Mouse (Mus musculus) kidney, postnatal 0 days (tissue): ENCODE measurements at regions not wholly inside any gene's neighbourhood (a gene's known extent, or its start where the extent isn't known, plus 50 kb on each side); places are given as distances from the start of the nearest gene placed in this dataset.
A peak's percentile ranks its signal among the peaks of the same experiment; 100 is the strongest.

ENCODE experiments used
- ATAC-seq: fragments of 200-750 bp; cut with Nextera tagmentation; replicated peaks from 2 replicates; pipeline ENCODE4 v1.8.0; 2017; ENCODE audit warnings: low read depth, moderate number of reproducible peaks, moderate TSS enrichment, moderate library complexity; ENCODE audit not compliant: low FRiP score
- DNase-seq: peaks from one replicate; pipeline ENCODE4 v3.0.0-alpha.2; 2016; ENCODE audit warnings: low spot score
- H3K27ac ChIP-seq: fragments of 300-500 bp; sonication (generic); 2 replicates; pipeline ENCODE4 v1.5.1; 2014; ENCODE audit warnings: mild to moderate bottlenecking
- H3K27me3 ChIP-seq: fragments of 300-500 bp; sonication (generic); 2 replicates; pipeline ENCODE4 v1.6.1; 2014; ENCODE audit warnings: low read length, mixed read lengths; ENCODE audit not compliant: insufficient read depth
- H3K36me3 ChIP-seq: fragments of 300-500 bp; sonication (generic); 2 replicates; pipeline ENCODE4 v1.6.1; 2014; ENCODE audit warnings: low read length, mixed read lengths; ENCODE audit not compliant: insufficient read depth
- H3K4me1 ChIP-seq: fragments of 300-500 bp; sonication (generic); replicated peaks from 2 replicates; pipeline ENCODE4 v1.6.1; 2014; ENCODE audit warnings: antibody characterized with exemption, low read length, mixed read lengths; ENCODE audit not compliant: insufficient read depth
- H3K4me2 ChIP-seq: fragments of 300-500 bp; sonication (generic); 2 replicates; pipeline ENCODE4 v1.6.1; 2014; ENCODE audit warnings: mild to moderate bottlenecking, low read length, moderate library complexity, mixed read lengths
- H3K4me3 ChIP-seq: fragments of 300-500 bp; sonication (generic); replicated peaks from 2 replicates; pipeline ENCODE4 v1.5.1; 2014; ENCODE audit warnings: low read depth, low read length
- H3K9ac ChIP-seq: fragments of 300-500 bp; sonication (generic); 2 replicates; pipeline ENCODE4 v1.6.1; 2014; ENCODE audit warnings: low read depth, low read length
- H3K9me3 ChIP-seq: fragments of 300-500 bp; sonication (generic); replicated peaks from 2 replicates; pipeline ENCODE4 v1.6.1; 2016; ENCODE audit warnings: low read length, inconsistent platforms, mixed read lengths
- CTCF ChIP-seq: IDR thresholded peaks from 2 replicates; pipeline ENCODE4 v1.5.1; 2016; ENCODE audit warnings: antibody characterized with exemption, low read depth, mild to moderate bottlenecking, moderate library complexity
- WGBS: fragments of 180-500 bp; shearing (Covaris S2); extraction: QIAGEN DNeasy Blood & Tissue Kit; methylation state at CpG from one replicate; pipeline ENCODE4 v1.1.7; 2014; 5-methylcytosine and 5-hydroxymethylcytosine counted together

GRCm38 (mm10) chr7:123733061-123733460 is 232.8 kb upstream of the Zkscan2 start:
- 37% methylated on average over 3 of the region's 3 CpGs for WGBS
- Histone ChIP-seq H3K4me1 (no peaks in the 10 kb centered on the region), H3K9me3 (no peaks in the 10 kb centered on the region), H3K27ac (no peak overlapping the region), H3K4me2 (no peak overlapping the region), H3K4me3 (no peak overlapping the region), H3K36me3 (no peaks in the 10 kb centered on the region), H3K9ac (no peak overlapping the region), H3K27me3 (no peaks in the 10 kb centered on the region)
- no peak for ATAC-seq
- DNase-seq = no peak
- TF ChIP-seq CTCF = no peak

GRCm38 (mm10) chr7:123747986-123748385 is 234.7 kb upstream of the Hs3st4 start:
- no peaks in the 10 kb centered on the region for H3K9me3 ChIP-seq
- WGBS = 60% methylated on average over 4 of the region's 4 CpGs
- no peak for ATAC-seq
- no peaks in the 10 kb centered on the region for H3K4me1 ChIP-seq
- no peak overlapping the region for H3K4me2 ChIP-seq
- peak; percentile 0 for DNase-seq
- no peak overlapping the region for H3K4me3 ChIP-seq
- TF ChIP-seq CTCF = no peak
- H3K27me3 ChIP-seq = no peaks in the 10 kb centered on the region
- H3K36me3 ChIP-seq = no peaks in the 10 kb centered on the region
- no peak overlapping the region for H3K27ac ChIP-seq
- H3K9ac ChIP-seq = no peak overlapping the region

- no peaks in the 10 kb centered on the region for H3K4me1 ChIP-seq
- no peak overlapping the region for H3K4me3 ChIP-seq
- no peak overlapping the region for H3K27ac ChIP-seq
- no peak overlapping the region for H3K4me2 ChIP-seq
- ATAC-seq (no peak), DNase-seq (no peak)
- TF ChIP-seq CTCF = no peak
- no peak overlapping the region for H3K9ac ChIP-seq
- no peaks in the 10 kb centered on the region for H3K27me3 ChIP-seq
- no peaks in the 10 kb centered on the region for H3K36me3 ChIP-seq
- 79% methylated on average over 3 of the region's 3 CpGs for WGBS
- no peaks in the 10 kb centered on the region for H3K9me3 ChIP-seq
Observed at GRCm38 (mm10) chr7:123753252-123753651, 229.4 kb upstream of the Hs3st4 start.

- 83% methylated on average over 2 of the region's 2 CpGs for WGBS
- Histone ChIP-seq H3K36me3 (no peaks in the 10 kb centered on the region), H3K9ac (no peak overlapping the region), H3K27ac (no peak overlapping the region), H3K9me3 (no peaks in the 10 kb centered on the region), H3K4me1 (no peaks in the 10 kb centered on the region), H3K4me3 (no peak overlapping the region), H3K27me3 (no peaks in the 10 kb centered on the region), H3K4me2 (no peak overlapping the region)
- ATAC-seq (no peak), DNase-seq (no peak)
- no peak for TF ChIP-seq CTCF
Observed at GRCm38 (mm10) chr7:123795036-123795435, 187.6 kb upstream of the Hs3st4 start.

- H3K9ac ChIP-seq = no peak overlapping the region
- 57% methylated on average over 3 of the region's 3 CpGs for WGBS
- no peaks in the 10 kb centered on the region for H3K27me3 ChIP-seq
- no peak overlapping the region for H3K4me2 ChIP-seq
- H3K9me3 ChIP-seq = no peaks in the 10 kb centered on the region
- no peaks in the 10 kb centered on the region for H3K36me3 ChIP-seq
- no peak overlapping the region for H3K27ac ChIP-seq
- ATAC-seq (no peak), DNase-seq (no peak)
- no peak for TF ChIP-seq CTCF
- H3K4me1 ChIP-seq = no peaks in the 10 kb centered on the region
- H3K4me3 ChIP-seq = no peak overlapping the region
Observed at GRCm38 (mm10) chr7:123796096-123796495, 186.6 kb upstream of the Hs3st4 start.

GRCm38 (mm10) chr7:123805650-123806049 is 177.0 kb upstream of the Hs3st4 start:
- H3K9ac ChIP-seq = no peak overlapping the region
- TF ChIP-seq CTCF = no peak
- DNase-seq = no peak
- no peak overlapping the region for H3K27ac ChIP-seq
- no peaks in the 10 kb centered on the region for H3K4me1 ChIP-seq
- no peak for ATAC-seq
- WGBS = 89% methylated on average over 2 of the region's 2 CpGs
- no peak overlapping the region for H3K4me3 ChIP-seq
- no peaks in the 10 kb centered on the region for H3K9me3 ChIP-seq
- no peaks in the 10 kb centered on the region for H3K27me3 ChIP-seq
- no peak overlapping the region for H3K4me2 ChIP-seq
- no peaks in the 10 kb centered on the region for H3K36me3 ChIP-seq

- Histone ChIP-seq H3K27me3 (no peaks in the 10 kb centered on the region), H3K4me2 (no peak overlapping the region), H3K9ac (no peak overlapping the region), H3K4me3 (no peak overlapping the region), H3K9me3 (no peaks in the 10 kb centered on the region), H3K4me1 (no peaks in the 10 kb centered on the region), H3K36me3 (no peaks in the 10 kb centered on the region), H3K27ac (no peak overlapping the region)
- ATAC-seq (no peak), DNase-seq (peak; percentile 12)
- WGBS = 79% methylated on average over 4 of the region's 4 CpGs
- no peak for TF ChIP-seq CTCF
Observed at GRCm38 (mm10) chr7:123823976-123824375, 158.7 kb upstream of the Hs3st4 start.
